Mouse (Mus musculus) E14TG2a.4 (cell line): ENCODE measurements around the gene 4921539E11Rik.

Experiments
- CTCF ChIP-seq: conservative IDR thresholded peaks from 2 replicates; pipeline ENCODE4 v1.5.1; 2014; ENCODE audit warnings: low read length
- NANOG ChIP-seq: IDR thresholded peaks from 2 replicates; pipeline ENCODE4 v1.6.1; 2014; ENCODE audit warnings: borderline replicate concordance, low read length, mixed read lengths
- POU5F1 ChIP-seq: IDR thresholded peaks from 2 replicates; pipeline ENCODE4 v1.6.1; 2014; ENCODE audit warnings: low read length, borderline replicate concordance

DNA sequence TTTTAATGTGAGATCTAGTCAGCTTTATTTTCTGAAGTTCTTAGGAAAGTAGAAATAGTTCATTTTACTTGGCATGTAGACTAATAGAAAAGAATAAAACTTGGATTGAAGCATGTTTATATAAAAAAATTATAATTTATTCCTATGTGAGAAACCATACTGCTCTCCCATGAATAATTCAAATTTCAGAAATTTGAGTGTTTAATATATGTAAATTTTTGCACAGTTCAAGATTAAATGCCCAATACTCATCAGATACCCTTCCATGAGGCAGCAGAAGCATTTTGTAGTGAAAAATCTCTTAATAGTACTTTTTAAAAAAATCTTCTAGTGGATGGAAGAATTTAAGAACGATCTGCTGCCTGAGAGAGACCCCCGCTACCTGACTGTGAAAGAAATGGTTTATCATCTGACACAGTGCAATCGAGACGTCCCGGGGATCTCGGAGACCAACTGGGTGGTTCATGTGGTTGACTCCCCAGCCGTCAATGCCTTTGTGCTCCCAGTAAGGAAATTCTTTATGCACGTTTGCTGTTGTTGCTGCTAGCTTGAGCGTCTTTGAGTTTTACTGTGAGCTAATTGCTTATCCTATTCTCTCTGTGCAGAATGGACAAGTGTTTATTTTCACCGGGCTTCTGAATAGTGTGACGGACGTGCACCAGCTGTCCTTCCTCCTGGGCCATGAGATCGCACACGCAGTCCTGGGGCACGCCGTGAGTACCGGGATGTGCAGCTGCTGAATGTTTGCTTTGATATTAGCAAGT lies 34.2 kb upstream of the 4921539E11Rik start:
- TF ChIP-seq CTCF, result no peak
- no peak for TF ChIP-seq NANOG
- TF ChIP-seq POU5F1, result no peak
